Mouse (Mus musculus) ES-E14 (cell line): Measurements from ENCODE around the gene Serpina10.
"Not testable (repeated sequence)": the region's sequence is repeated elsewhere in the genome, so short reads cannot be mapped to it uniquely, and the experiment has no call there.

Source experiments
- MAFK ChIP-seq: IDR thresholded peaks from 2 replicates; pipeline ENCODE4 v1.6.1; 2014; ENCODE audit warnings: mild to moderate bottlenecking, low read depth, low read length, inconsistent platforms; ENCODE audit not compliant: insufficient read depth
- ZC3H11A ChIP-seq: IDR thresholded peaks from 2 replicates; pipeline ENCODE4 v1.6.1; 2012; ENCODE audit warnings: low read depth, mild to moderate bottlenecking, inconsistent platforms, low read length, borderline replicate concordance
- ZNF384 ChIP-seq: IDR thresholded peaks from 2 replicates; pipeline ENCODE4 v1.6.1; 2012; ENCODE audit warnings: low read depth, low read length, inconsistent platforms

GRCm38 (mm10) chr12:103578148-103578547 lies 53.1 kb downstream of the Serpina10 start:
- not testable (repeated sequence) for TF ChIP-seq ZNF384, MAFK, ZC3H11A
